Mouse (Mus musculus) retina, adult 2 months (tissue): Measurements from ENCODE around the gene Tnfrsf17.
"Not testable (repeated sequence)": the region's sequence is repeated elsewhere in the genome, so short reads cannot be mapped to it uniquely, and the experiment has no call there.

ENCODE experiments used
- DNase-seq: peaks from one replicate; pipeline ENCODE4 v3.0.0-alpha.2; 2012; ENCODE audit warnings: low read depth, low spot score

The Tnfrsf17 gene

DNA sequence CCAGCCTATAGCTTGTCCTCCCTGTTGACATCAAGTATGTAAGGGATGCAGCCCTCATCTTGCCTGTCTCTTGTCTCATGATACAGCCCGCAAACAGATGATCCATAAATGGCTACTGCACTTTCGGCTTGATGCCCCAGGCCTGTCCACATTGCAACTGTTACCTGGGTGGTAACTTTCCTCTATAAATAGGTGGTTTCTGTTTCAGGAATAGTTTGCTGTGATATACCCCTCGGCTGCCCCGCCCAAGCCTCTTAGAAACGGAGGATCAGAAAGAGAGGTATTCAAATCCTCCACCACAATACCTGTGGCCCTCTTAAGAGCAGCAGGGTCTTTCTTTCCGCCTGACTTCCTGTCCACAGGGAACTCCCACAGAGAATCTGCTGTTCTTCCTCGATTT lies at the start of gene Tnfrsf17:
TSS of gene Tnfrsf17 (plus strand) at position 301 of the 400 bp plus-strand sequence.
- no peak for DNase-seq

DNA sequence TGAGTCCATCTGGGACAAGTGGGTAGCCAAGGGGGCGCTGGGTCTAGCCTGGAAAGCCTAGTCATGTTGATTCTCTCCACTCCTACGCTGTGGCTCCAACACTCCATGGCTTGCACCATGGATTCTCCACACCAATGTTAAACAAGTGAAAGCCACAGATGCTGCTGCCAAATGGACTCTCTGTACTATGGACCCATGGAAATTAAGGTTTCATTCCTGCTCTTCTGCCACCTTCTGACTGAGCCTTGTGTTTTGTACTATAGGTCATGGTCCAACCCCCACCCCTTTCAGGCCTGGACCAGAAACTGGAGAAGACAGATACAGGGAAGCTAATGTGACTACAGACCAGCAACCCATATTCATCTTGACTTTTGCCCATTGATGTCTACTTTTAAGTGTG lies 47.1 kb upstream of the Tnfrsf17 start:
- DNase-seq: no peak

- DNase-seq: no peak
Measured at GRCm38 (mm10) chr16:11269808-11270207, 43.8 kb upstream of the Tnfrsf17 start.

GRCm38 (mm10) chr16:11270642-11271041 lies 43.0 kb upstream of the Tnfrsf17 start:
- no peak for DNase-seq

- no peak for DNase-seq
Measured at GRCm38 (mm10) chr16:11271073-11271472, 42.5 kb upstream of the Tnfrsf17 start.

DNA sequence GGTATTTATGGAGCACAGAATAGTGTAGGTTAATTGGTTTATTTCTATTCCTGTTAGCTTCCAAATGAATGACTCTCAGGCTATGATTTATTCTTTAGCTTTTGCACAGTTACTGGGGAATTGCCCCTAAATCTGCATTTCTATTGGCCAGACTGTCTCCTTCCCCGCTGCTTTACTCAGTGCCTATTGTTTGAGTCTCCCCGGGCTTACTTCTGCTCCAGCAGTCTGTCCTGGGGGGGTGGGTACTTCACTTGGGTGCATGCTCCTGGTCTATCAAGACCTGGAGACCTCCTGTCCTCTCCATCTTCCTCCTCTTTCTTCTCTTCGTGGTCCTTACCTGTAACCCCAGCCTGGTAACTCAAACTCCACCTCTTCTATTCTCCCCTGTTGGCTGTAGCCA lies 36.7 kb upstream of the Tnfrsf17 start:
- DNase-seq: no peak

DNA sequence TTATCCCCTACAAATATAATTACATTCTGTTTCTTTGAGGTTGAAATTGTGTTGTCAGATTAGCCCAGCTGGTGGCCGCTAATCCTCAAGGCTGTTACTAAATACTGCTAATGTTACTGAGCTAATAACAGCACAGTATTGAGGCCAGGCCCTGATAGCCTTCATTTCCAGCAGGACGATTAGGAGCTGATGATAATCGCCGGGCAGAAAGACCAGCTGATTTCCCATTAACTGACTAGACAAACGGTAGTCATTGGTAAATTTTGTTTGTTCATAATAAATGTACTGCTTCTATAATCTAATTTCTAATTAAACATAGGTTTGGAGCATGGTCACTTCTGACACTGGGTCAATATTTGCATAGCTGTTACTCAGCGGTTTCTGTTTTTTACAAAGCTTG lies 34.8 kb upstream of the Tnfrsf17 start:
- DNase-seq: peak; percentile 61

DNA sequence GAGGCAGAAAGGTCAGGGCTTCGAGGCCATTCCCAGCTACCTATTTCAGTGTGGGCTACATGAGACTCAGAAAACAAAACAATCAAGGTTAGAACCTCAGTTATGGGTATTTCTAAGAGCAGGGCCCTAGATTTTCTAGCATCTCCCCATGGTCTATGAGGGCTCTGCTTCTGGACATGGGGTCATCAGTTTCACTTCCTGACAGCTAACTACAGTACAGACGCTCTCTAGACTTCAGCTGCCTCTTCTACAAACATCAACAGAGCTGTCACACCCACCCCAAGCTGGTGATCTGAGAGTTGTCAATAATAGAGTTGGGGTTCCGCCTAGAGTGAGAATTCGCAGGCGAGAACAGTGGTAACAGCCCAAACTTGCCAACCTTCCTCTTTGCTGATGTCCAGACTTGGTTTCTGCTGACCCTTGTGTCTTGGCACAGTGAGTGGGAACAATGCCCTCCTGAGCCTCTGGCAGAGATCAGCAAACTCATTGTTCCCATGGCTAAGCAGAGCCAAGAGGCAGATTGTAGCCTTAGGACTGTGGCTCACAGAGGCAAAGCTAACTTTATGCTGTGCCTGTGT lies 30.9 kb upstream of the Tnfrsf17 start:
- DNase-seq: no peak

DNA sequence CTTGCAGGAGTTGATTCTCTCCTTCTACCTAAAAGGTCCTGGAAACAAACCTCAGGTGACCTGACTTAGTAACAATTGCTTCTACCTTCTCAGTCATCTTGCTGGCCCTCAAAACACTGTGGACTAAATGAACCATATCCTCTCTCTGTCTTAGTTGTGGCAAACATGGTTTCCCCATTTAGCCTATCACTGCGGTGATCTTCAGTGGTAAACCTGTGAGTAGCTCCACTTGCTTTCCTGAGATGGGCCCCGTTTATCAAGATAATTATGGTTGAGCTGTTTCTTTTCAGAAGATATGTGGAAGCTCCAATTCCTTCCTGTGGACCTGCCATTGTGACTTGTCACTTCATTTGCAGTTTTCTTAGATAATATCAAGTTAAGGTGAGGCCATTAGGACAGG lies 28.7 kb upstream of the Tnfrsf17 start:
- DNase-seq: no peak

- no peak for DNase-seq
Measured at GRCm38 (mm10) chr16:11285949-11286348, 27.7 kb upstream of the Tnfrsf17 start.

DNA sequence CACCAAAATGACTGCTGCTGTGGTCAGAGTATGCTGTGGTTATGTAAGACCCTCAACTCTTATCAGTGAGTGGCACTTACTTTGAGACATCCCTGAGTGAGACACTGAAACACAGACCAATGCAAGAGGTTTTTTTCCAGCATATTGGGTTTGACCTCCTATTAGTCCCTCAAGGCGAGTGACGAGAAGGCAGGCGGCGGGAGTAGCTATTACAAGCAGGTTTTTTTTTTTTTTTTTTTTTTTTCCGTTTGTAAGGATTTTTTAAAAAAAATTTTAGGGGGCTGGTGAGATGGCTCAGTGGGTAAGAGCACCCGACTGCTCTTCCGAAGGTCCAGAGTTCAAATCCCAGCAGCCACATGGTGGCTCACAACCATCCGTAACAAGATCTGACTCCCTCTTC lies 24.7 kb upstream of the Tnfrsf17 start:
- DNase-seq: not testable (repeated sequence)

GRCm38 (mm10) chr16:11295583-11295982 lies 18.0 kb upstream of the Tnfrsf17 start:
- DNase-seq: not testable (repeated sequence)

DNA sequence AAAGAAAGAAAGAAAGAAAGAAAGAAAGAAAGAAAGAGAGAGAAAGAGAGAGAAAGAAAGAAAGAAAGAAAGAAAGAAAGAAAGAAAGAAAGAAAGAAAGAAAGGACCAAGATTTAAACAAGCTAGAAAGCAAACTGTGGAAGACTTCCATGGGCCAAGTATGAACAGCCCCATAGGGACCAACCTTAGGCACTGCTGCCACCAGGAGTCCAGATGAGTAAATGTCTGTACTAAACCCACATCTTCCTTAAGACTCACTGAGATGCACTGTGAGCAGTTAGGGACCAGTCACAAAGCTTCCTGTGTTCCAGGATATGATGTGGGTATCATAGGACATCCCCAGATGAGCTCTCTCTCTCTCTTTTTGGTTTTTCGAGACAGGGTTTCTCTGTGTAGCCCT lies 15.9 kb upstream of the Tnfrsf17 start:
- DNase-seq: peak; percentile 61

DNA sequence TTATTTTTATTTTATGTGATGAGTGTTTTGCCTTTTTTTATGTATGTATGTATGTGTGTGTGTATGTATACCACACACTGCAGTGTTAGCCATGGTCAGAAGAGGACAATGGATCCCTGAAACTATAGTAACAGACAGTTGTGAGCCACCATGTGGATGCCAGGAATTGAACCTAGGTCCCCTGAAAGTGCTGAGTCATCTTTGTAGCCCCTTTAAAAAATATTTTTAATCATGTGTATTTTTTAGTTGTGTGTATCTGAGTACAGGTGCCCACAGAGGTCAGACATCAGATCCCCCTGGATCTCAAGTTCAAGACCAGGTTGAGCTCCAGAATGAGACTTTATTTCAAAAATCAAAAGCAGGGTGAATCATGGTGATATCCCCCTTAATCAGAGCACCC lies 9.9 kb upstream of the Tnfrsf17 start:
- no peak for DNase-seq

DNA sequence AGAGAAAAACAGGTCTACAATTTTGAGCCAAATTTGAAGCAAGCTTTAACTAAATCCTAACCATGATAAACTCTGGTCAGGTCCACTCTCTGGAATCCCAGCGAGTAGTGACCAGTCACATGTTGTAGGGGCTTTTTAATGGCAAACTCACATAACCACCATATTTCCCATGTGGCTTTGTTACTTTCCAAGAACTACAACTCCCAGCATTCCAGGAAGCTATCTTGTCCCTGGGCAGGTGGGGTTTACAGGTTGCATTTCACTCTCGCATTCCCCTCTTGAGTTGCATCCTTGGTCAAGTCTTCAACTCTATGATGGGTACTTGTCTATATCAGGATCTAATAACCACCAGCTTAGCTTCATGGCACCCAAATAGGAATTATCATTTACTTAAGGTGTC lies 8.1 kb upstream of the Tnfrsf17 start:
- no peak for DNase-seq

DNA sequence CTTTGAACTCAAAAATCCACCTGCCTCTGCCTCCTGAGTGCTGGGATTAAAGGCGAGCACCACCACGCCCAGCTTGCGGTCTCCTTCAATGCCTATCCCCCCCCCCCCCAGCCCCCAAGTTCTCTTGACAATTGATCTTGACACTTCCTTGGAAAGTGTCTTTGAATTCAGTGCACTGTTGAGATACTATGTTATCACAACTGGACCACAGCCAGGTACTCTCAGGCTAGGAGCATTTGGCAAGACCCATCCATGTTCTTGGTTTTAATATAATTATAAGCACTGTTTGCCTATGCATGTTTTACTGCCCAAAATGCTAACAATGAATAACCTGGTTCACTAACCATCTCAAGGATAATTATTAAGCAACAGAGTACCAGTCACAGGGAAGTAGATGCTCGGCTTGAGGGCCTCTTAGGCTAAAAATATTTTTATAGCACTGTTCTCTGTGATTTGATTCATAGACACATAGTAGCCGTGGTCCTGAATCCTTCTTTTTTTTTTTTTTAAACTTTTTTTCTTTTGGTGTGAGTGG lies 2.2 kb downstream of the Tnfrsf17 start:
- DNase-seq: no peak

- DNase-seq: no peak
Measured at GRCm38 (mm10) chr16:11316748-11317147, 3.1 kb downstream of the Tnfrsf17 start.

GRCm38 (mm10) chr16:11317324-11317723 lies 3.7 kb downstream of the Tnfrsf17 start:
- no peak for DNase-seq

DNA sequence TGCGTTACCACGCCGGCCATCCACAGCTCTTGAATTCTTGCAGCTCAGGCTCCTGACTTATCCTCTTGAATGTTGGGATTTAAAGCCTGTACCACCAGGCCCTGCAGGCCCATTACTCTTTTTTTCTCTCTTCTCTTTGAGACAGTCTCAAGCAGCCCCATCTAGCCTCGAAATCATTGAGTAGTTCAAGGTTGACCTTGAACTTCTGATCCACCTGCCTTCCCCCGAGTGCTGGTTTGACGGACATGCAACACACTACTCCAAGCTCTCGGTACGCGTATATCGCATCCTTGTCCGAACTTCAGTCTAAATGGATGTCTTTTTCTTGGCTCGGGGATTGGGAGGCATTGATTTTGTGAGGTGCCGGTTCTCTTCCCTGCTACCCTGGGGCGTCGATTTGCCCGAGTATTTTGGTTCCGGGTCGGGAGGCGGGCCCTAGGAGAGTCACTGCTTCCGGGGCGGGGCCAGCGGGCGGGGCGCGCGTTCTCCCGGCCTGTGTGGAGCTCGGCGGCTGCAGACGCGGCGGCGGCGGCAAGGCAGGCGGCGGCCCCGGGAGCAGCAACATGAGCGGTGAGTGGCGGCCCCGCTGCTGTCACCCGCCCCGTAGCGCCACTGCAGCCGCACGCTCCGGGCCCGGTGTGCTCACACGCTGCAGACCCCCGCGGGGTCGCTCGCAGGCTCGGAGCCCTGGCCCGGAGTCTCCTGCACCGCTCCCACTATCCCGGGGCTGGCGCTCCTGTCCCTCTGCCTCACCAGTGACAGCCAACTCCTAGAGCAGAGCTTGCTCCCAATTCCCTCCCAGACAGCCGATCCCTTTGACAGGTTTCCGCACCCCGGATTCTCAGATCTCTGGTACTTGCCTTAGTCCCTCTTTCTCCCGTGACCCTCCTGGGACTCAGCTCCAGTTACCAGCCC lies 9.1 kb downstream of the Tnfrsf17 start, which contains the start of gene Snx29:
TSS of gene Snx29 (plus strand) at position 500 of the 915 bp plus-strand sequence.
- DNase-seq: peak; percentile 89

DNA sequence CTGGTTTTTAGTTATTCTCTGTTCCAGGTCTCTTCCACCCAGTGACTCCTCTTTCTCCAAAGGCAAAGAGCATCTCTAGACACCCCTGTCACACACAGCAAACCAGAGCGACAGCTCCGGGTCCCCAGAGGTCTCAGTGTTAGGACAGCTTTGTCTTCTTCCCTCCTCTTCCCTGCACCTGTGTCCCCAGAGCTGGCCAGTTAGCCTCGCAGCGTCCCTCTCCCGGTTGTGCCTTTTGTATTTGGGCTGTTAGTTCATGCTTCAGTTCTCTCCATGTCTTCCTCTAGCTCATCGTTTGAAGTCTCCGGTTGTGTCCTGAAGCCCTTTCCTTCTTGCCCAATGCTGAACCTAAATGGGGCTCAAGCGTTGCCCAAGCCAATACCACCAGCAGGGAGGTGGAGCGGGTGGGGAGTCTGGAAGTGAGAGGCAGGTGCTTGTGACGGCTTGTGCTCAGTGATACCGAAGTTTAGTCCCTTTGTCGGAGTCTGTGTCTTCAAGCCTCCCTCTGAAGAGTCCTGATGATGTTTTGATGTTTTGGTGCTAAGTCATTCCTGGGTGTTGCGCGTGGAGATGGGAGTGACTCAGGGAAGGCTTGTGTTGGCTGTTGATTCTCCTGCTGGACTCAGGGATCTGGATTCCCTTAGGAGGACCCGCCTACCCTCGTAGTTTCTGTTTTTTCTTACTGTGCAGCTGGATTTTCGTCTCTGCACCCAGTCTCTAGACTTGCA lies 9.9 kb downstream of the Tnfrsf17 start:
- no peak for DNase-seq

GRCm38 (mm10) chr16:11330081-11330800 lies 16.6 kb downstream of the Tnfrsf17 start:
- DNase-seq: no peak
